Mouse (Mus musculus) right cerebral cortex, postnatal 4 days (tissue): ENCODE results near the gene Gosr1.
"Not testable (repeated sequence)": the region's sequence is repeated elsewhere in the genome, so short reads cannot be mapped to it uniquely, and the experiment has no call there.

ENCODE experiments used
- DNase-seq: peaks from one replicate; pipeline ENCODE4 v3.0.0-alpha.2; 2022

Gosr1 gene

DNA sequence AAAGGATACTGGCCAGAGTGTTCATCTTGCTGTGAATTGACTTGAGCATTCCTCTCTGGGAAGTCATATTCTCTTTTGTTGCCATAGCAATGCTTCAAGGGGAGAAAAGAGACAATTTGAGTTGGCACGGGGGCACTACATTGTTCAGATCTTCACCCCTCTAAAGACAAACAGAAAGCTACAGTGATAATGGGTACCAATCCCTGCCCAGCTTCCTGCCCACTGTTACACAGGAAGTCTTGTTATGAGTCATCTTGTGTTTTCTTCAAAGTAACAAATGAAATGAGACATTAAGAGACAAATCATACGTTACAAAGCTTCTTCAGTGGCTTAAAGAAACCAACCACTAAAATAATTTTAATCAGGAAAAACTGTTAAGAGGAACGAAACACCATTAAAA is 28.8 kb downstream of the Gosr1 start:
- no peak for DNase-seq

- DNase-seq, result no peak
Observed at GRCm38 (mm10) chr11:76730650-76731049, 32.7 kb downstream of the Gosr1 start.

DNA sequence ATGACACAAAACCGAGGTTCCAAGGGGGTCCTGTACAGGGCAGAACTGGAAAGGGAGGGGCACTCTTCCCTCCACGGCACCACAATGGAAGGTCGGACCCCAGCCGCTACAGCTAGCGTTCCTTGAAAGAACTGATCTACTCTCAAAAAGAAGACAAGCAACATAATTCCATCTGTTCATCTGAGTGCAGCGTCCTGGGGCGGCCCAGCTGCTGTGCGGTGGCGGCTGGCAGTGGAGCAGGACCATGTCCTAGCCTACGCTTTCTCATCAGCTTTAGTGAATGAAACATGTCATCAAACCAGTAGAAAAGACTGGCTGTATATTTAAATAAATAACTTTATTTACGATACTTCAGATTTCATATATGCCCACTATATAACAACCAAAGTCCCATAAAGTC is 35.3 kb downstream of the Gosr1 start:
- no peak for DNase-seq

DNA sequence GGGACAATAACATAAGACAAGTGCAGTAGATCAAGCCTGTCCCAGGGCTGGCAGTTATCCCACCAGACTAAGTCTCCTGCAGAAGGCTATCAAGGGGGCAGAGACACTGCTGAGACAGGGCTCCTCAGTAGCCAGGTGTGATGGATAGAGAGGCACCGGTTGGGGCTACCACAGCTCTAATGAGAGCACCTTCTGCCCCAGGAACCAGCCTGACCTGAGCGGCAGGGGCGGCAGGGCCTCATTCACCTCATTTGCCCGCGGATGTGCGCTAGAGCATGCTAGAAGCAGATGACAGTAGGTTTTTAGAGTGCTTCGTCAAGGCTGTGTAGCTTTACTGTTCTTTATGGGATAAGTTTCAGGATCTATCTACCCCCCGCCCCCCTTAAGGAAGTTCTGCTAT is 39.5 kb downstream of the Gosr1 start:
- DNase-seq, result no peak

DNA sequence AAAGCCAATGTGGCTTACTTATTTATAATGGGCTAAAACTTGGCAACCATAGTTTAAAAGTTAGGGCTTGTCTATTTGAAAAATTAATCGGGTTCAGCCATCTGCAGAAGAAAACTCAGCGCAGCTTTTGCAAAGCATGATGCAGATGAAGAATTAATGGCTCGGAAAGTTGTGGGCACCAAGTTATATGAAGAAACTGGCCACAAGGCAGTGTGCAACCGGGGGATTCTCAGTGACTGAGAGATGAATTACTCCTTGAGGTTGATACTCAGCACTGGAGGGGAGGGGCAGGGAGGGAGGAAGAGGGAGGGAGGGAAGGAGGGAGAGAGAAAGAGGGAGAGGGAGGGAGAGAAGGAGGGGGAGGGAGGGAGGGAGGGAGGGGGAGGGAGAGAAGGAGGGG is 46.4 kb downstream of the Gosr1 start:
- DNase-seq, result no peak

DNA sequence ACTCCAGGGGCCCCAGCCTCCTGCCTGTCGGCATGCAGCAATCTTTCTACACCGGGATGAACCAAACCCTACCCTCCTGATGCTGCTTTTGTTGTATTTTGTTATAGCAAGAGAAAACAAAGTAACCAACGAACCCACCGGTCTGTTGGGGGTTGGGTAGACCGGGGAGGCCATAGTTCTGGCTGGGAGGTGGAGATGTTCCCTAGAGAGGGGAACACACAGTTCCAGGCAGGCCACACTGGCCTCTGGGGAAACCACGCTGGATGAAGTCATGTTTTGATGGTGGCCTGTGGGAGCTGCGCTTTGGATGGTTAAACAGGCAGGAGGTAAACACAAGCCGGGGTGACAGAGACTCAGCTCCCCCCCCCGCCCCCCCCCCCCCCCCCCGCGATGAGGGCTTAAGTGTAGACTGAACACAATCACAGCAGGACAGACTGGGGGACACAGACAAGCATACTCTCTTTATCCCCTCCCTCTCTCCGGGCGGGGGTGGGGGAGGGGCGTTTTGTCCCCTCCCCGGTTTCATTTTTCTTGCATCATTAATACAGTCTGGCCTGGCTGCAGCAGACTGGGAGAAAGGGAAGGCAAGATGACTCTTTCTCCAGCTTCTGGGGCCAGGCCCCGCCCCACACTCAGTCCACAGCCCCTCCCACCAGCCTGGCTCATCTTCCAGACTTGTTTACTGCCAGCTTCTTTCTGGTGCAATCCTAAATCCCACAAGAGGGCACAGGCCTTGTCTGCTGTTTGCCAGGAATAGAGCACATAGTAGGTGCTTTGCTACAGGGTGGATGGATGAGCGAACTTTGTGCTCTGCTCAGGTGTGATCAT is 53.5 kb downstream of the Gosr1 start:
- no peak for DNase-seq

DNA sequence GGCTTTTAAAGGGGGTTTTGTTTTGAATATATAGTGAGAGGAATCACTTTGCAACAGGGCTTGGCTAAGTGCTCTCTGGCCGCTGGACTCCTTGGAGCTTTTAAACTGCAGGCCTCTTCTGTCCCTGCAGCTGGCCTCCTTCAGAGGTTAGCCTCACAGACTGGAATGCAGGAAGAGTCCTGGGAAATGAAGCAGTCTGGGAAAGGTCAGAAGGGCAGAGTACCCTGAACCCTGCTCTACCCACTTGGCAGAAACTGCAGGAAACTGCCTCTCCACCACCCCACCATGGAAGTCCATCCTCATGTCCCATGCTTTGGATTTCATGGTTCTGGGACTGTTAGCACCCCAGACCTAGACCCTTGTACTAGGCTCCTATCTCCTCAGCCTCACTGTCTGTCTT is 54.5 kb downstream of the Gosr1 start:
- no peak for DNase-seq

- DNase-seq, result no peak
Observed at GRCm38 (mm10) chr11:76708066-76708465, 55.3 kb downstream of the Gosr1 start.

- no peak for DNase-seq
Observed at GRCm38 (mm10) chr11:76707656-76708055, 55.7 kb downstream of the Gosr1 start.

GRCm38 (mm10) chr11:76699626-76700025 is 63.8 kb downstream of the Gosr1 start:
- no peak for DNase-seq

DNA sequence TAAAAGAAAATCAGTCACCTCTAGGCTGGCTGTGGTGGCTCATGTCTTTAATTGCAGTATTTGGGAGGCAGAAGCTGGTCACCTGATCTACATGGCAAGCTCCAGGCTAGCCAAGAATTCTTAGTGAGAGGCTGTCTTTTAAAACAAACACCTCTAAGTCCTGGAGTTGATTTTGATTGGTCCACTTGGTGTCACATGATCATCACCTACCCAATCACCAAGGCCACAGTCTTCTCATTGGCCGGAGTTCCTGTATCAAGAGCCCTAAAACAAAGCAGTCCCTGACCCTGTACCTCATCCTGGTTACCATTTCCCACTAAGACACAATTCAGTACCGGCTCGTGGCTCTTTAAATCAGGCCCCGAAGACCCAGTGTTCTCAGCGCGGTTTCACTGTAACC is 67.6 kb downstream of the Gosr1 start:
- no peak for DNase-seq

DNA sequence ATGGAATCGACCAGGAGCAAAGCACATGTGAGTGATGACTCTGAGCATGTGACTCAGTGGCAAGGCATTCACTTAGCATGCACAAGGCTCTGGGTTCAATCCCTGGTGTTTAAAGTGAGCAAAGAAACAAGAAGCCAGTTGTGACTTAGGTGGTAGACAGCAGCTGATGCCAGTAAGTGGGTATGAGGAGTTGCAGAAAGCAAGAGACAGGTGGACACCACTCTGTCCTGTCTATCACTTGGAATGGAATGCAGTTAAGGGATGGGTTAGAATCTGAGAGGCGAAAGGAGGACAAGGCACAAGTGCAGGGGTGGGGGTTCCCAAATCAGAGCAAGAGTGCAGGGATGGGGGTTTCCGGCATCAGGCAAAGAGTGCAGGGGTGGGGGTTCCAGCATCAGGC is 71.3 kb downstream of the Gosr1 start:
- no peak for DNase-seq

GRCm38 (mm10) chr11:76685604-76686003 is 77.8 kb downstream of the Gosr1 start:
- no peak for DNase-seq

- not testable (repeated sequence) for DNase-seq
Observed at GRCm38 (mm10) chr11:76679508-76679907, 83.9 kb downstream of the Gosr1 start, which contains the start of gene Trarg1. TSS of gene Trarg1 (plus strand) at chr11:76679808.
